Mouse (Mus musculus): Measurements from ENCODE around the gene Mmp25.
"Not testable (repeated sequence)": the region's sequence is repeated elsewhere in the genome, so short reads cannot be mapped to it uniquely, and the experiment has no call there.

- TF ChIP-seq CTCF (IDR thresholded peaks at IDR 0.05; ENCODE audit: low read depth); EP300 (optimal IDR thresholded peaks at IDR 0.05): not testable (repeated sequence)
Measured at GRCm38 (mm10) chr17:23595139-23595538, 49.9 kb downstream of the Mmp25 start.

All from stomach, postnatal 0 days (tissue).